Mouse (Mus musculus) small intestine, adult 2 months (tissue): ENCODE data around the gene Mon1b.

Experiments used
- CTCF ChIP-seq: fragments of 200-500 bp; IDR thresholded peaks from 2 replicates; pipeline ENCODE4 v1.5.1; 2012; ENCODE audit warnings: low read depth, mild to moderate bottlenecking, control low read depth, inconsistent platforms, low read length, moderate library complexity, mixed read lengths; ENCODE audit not compliant: insufficient replicate concordance, insufficient read length; ENCODE audit errors: extremely low read depth
- POLR2A ChIP-seq: fragments of 200-500 bp; IDR thresholded peaks from 2 replicates; pipeline ENCODE4 v1.6.1; 2012; ENCODE audit warnings: low read depth, mild to moderate bottlenecking, control low read depth, inconsistent platforms, low read length, moderate library complexity

- TF ChIP-seq CTCF (no peak), POLR2A (no peak)
These were observed 24.7 kb downstream of the Mon1b start for GRCm38 (mm10) chr8:113660128-113660527.
